Mouse (Mus musculus): Measurements from ENCODE around the gene Sfn. TPM values are rescaled to one million over a fixed set of nuclear protein-coding genes. Genes with fewer than 3 reads are reported as not detected.
"Not testable (repeated sequence)": the region's sequence is repeated elsewhere in the genome, so short reads cannot be mapped to it uniquely, and the experiment has no call there.

The Sfn gene
- 3.4 and 7.9 TPM in 2 replicates for total RNA-seq (2017)

GRCm38 (mm10) chr4:133601721-133602218 lies at the start of gene Sfn:
Gene Sfn (minus strand): TSS chr4:133602168.
- ATAC-seq (replicated peaks in 1 of 2; ENCODE audit: insufficient read depth in 1 of 2, low FRiP score in 2 of 2, low TSS enrichment in 1 of 2, low read depth in 1 of 2, poor library complexity in 2 of 2, severe bottlenecking in 2 of 2): peak; percentile 22 to 33; a peak in 3 of 4 replicates

- peak in 1 of 2 experiments; percentile 29; a peak in 1 of 4 replicates for ATAC-seq (replicated peaks in 1 of 2; ENCODE audit: insufficient read depth in 1 of 2, low FRiP score in 2 of 2, low TSS enrichment in 1 of 2, low read depth in 1 of 2, poor library complexity in 2 of 2, severe bottlenecking in 2 of 2)
These were observed 49.5 kb upstream of the Sfn start for GRCm38 (mm10) chr4:133651445-133651844.

- peak; percentile 91 to 96 for ATAC-seq (replicated peaks in 1 of 2; ENCODE audit: insufficient read depth in 1 of 2, low FRiP score in 2 of 2, low TSS enrichment in 1 of 2, low read depth in 1 of 2, poor library complexity in 2 of 2, severe bottlenecking in 2 of 2)
These were observed 48.2 kb upstream of the Sfn start, which contains the start of gene Zdhhc18 for GRCm38 (mm10) chr4:133649989-133650699. Gene Zdhhc18 (minus strand): TSS chr4:133650154.

- ATAC-seq (replicated peaks in 1 of 2; ENCODE audit: insufficient read depth in 1 of 2, low FRiP score in 2 of 2, low TSS enrichment in 1 of 2, low read depth in 1 of 2, poor library complexity in 2 of 2, severe bottlenecking in 2 of 2): not testable (repeated sequence)
These were observed 47.5 kb upstream of the Sfn start for GRCm38 (mm10) chr4:133649464-133649863.

- no peak for ATAC-seq (replicated peaks in 1 of 2; ENCODE audit: insufficient read depth in 1 of 2, low FRiP score in 2 of 2, low TSS enrichment in 1 of 2, low read depth in 1 of 2, poor library complexity in 2 of 2, severe bottlenecking in 2 of 2)
These were observed 43.7 kb upstream of the Sfn start for GRCm38 (mm10) chr4:133645680-133646079.

- ATAC-seq (replicated peaks in 1 of 2; ENCODE audit: insufficient read depth in 1 of 2, low FRiP score in 2 of 2, low TSS enrichment in 1 of 2, low read depth in 1 of 2, poor library complexity in 2 of 2, severe bottlenecking in 2 of 2): no peak
These were observed 43.2 kb upstream of the Sfn start for GRCm38 (mm10) chr4:133645195-133645594.

- no peak for ATAC-seq (replicated peaks in 1 of 2; ENCODE audit: insufficient read depth in 1 of 2, low FRiP score in 2 of 2, low TSS enrichment in 1 of 2, low read depth in 1 of 2, poor library complexity in 2 of 2, severe bottlenecking in 2 of 2)
These were observed 32.1 kb upstream of the Sfn start for GRCm38 (mm10) chr4:133634043-133634410.

GRCm38 (mm10) chr4:133633332-133634042 lies 31.5 kb upstream of the Sfn start:
- ATAC-seq (replicated peaks in 1 of 2; ENCODE audit: insufficient read depth in 1 of 2, low FRiP score in 2 of 2, low TSS enrichment in 1 of 2, low read depth in 1 of 2, poor library complexity in 2 of 2, severe bottlenecking in 2 of 2): peak; percentile 82 to 91

- no peak for ATAC-seq (replicated peaks in 1 of 2; ENCODE audit: insufficient read depth in 1 of 2, low FRiP score in 2 of 2, low TSS enrichment in 1 of 2, low read depth in 1 of 2, poor library complexity in 2 of 2, severe bottlenecking in 2 of 2)
These were observed 30.7 kb upstream of the Sfn start for GRCm38 (mm10) chr4:133632483-133633327.

GRCm38 (mm10) chr4:133631769-133632411 lies 29.9 kb upstream of the Sfn start:
- no peak for ATAC-seq (replicated peaks in 1 of 2; ENCODE audit: insufficient read depth in 1 of 2, low FRiP score in 2 of 2, low TSS enrichment in 1 of 2, low read depth in 1 of 2, poor library complexity in 2 of 2, severe bottlenecking in 2 of 2)

GRCm38 (mm10) chr4:133631071-133631768 lies 29.3 kb upstream of the Sfn start:
- 0 out of 4 replicates have a peak, but pooled peaks have one; percentile 6 to 11 for ATAC-seq (replicated peaks in 1 of 2; ENCODE audit: insufficient read depth in 1 of 2, low FRiP score in 2 of 2, low TSS enrichment in 1 of 2, low read depth in 1 of 2, poor library complexity in 2 of 2, severe bottlenecking in 2 of 2)

GRCm38 (mm10) chr4:133630326-133630920 lies 28.5 kb upstream of the Sfn start:
- no peak for ATAC-seq (replicated peaks in 1 of 2; ENCODE audit: insufficient read depth in 1 of 2, low FRiP score in 2 of 2, low TSS enrichment in 1 of 2, low read depth in 1 of 2, poor library complexity in 2 of 2, severe bottlenecking in 2 of 2)

GRCm38 (mm10) chr4:133629191-133629590 lies 27.2 kb upstream of the Sfn start:
- no peak for ATAC-seq (replicated peaks in 1 of 2; ENCODE audit: insufficient read depth in 1 of 2, low FRiP score in 2 of 2, low TSS enrichment in 1 of 2, low read depth in 1 of 2, poor library complexity in 2 of 2, severe bottlenecking in 2 of 2)

GRCm38 (mm10) chr4:133628517-133628916 lies 26.5 kb upstream of the Sfn start:
- no peak for ATAC-seq (replicated peaks in 1 of 2; ENCODE audit: insufficient read depth in 1 of 2, low FRiP score in 2 of 2, low TSS enrichment in 1 of 2, low read depth in 1 of 2, poor library complexity in 2 of 2, severe bottlenecking in 2 of 2)

GRCm38 (mm10) chr4:133627039-133627438 lies 25.1 kb upstream of the Sfn start:
- ATAC-seq (replicated peaks in 1 of 2; ENCODE audit: insufficient read depth in 1 of 2, low FRiP score in 2 of 2, low TSS enrichment in 1 of 2, low read depth in 1 of 2, poor library complexity in 2 of 2, severe bottlenecking in 2 of 2): no peak

- ATAC-seq (replicated peaks in 1 of 2; ENCODE audit: insufficient read depth in 1 of 2, low FRiP score in 2 of 2, low TSS enrichment in 1 of 2, low read depth in 1 of 2, poor library complexity in 2 of 2, severe bottlenecking in 2 of 2): no peak
These were observed 24.7 kb upstream of the Sfn start for GRCm38 (mm10) chr4:133626621-133627020.
